7 mouse cellular contexts compared by ENCODE assay signal in genomic region chr5:110543951-110544690, GRCm38 (mm10). TPM values are rescaled to one million over a fixed set of nuclear protein-coding genes. Genes with fewer than 3 reads are reported as not detected.
DNase-seq lines count a peak whose midpoint lies in the region; ATAC-seq lines count a peak whose summit lies in the region.

TSS of gene Galnt9 (plus strand) at chr5:110544355.

- peak within 1 kb of the TSS; percentile 50 for H3K4me2 ChIP-seq in intestine, embryonic 14.5 days (ENCODE audit: low read length)

- no peaks in the 10 kb centered on the region for H3K9me3 ChIP-seq in intestine, embryonic 14.5 days (ENCODE audit: control insufficient read depth, low read length)

- H3K4me1 ChIP-seq in intestine, embryonic 14.5 days (replicated peaks; ENCODE audit: control insufficient read depth, insufficient read depth, low read length), result no peaks in the 10 kb centered on the region

- peaks cover 67% of the 10 kb centered on the region for H3K27me3 ChIP-seq in intestine, embryonic 14.5 days (replicated peaks; ENCODE audit: control insufficient read depth, insufficient read depth, low read length)

- DNase-seq in adrenal gland, adult 8-10 months, result peak; percentile 18
- peak; percentile 89 to 93 for DNase-seq in cerebellum, postnatal 25 days
- peak; percentile 76 for DNase-seq in gastrocnemius, postnatal 10 days
- peak; percentile 88 for DNase-seq in intestine, embryonic 14.5 days (ENCODE audit: low spot score)
- DNase-seq in left cerebral cortex, postnatal 10 days (ENCODE audit: extremely low spot score in 1 of 2, low spot score in 2 of 2), result peak in 1 of 2 experiments; percentile 73
- peak; percentile 82 for DNase-seq in right cerebral cortex, postnatal 25 days

- peak; percentile 85 for ATAC-seq in intestine, embryonic 14.5 days (replicated peaks; ENCODE audit: low FRiP score, low TSS enrichment, low read depth)
- peak; percentile 85 for ATAC-seq in megakaryocyte-erythroid progenitor cell, adult 5-6 weeks (replicated peaks; ENCODE audit: low FRiP score, low TSS enrichment, poor library complexity, severe bottlenecking)

- H3K4me3 ChIP-seq in intestine, embryonic 14.5 days (ENCODE audit: low read depth, low read length), result peak within 1 kb of the TSS; percentile 30

- no peaks in the 10 kb centered on the region for H3K36me3 ChIP-seq in intestine, embryonic 14.5 days (ENCODE audit: control insufficient read depth, insufficient read depth, low read length)

- intact Hi-C loops in left cerebral cortex, postnatal 10 days (cut with DNase I), result no loop called here

- no peak within 1 kb of the TSS for H3K27ac ChIP-seq in intestine, embryonic 14.5 days (ENCODE audit: low read depth)

- WGBS in intestine, embryonic 14.5 days, result under 1% methylated on average over 81 of the region's 82 CpGs

- H3K9ac ChIP-seq in intestine, embryonic 14.5 days (ENCODE audit: low read length), result no peak within 1 kb of the TSS

RNA-seq across cellular contexts. Expression of gene Galnt9, which starts in this region (rescaled TPM):
- total RNA-seq in adrenal gland, adult 8-10 months (2022), result under 1 TPM; 0.14 to 0.17 (median 0.16) TPM
- total RNA-seq in gastrocnemius, postnatal 10 days (2021), result under 1 TPM in 1 of 2 experiments, not detected in 1; 0.11 TPM
- 0.50 and 0.80 TPM in 2 replicates for polyA plus RNA-seq in intestine, embryonic 14.5 days (2014; fragmentation: Nextera tagmentation; extraction: Ambion mirVana)
- 10 to 100 TPM; 64.1 to 67.4 TPM for total RNA-seq in left cerebral cortex, postnatal 10 days (2021)
- not detected in 2 replicates for total RNA-seq in megakaryocyte-erythroid progenitor cell, adult 5-6 weeks (2014; fragmentation: Nextera tagmentation)
- not detected in 2 replicates for total RNA-seq in megakaryocyte-erythroid progenitor cell, adult 5-6 weeks (2017)

Comparison
In these comparisons a context has a peak if more than half of its experiments do, and no peak if none do; other contexts are left out.
1. RNA of gene Galnt9 (total RNA-seq): 64.1 to 67.4 TPM in left cerebral cortex, postnatal 10 days; 0.14 to 0.17 TPM in adrenal gland, adult 8-10 months, 0.11 TPM in gastrocnemius, postnatal 10 days and not detected in megakaryocyte-erythroid progenitor cell, adult 5-6 weeks; every median in the first group is over 10 times any median in the second.
2. Peak in DNase-seq in adrenal gland, adult 8-10 months; RNA of the gene not detected or under 1 TPM.
3. Peak in DNase-seq in gastrocnemius, postnatal 10 days; RNA of the gene not detected or under 1 TPM.
4. Peak in DNase-seq, ATAC-seq, H3K4me3 ChIP-seq and H3K4me2 ChIP-seq in intestine, embryonic 14.5 days; RNA of the gene not detected or under 1 TPM.
5. Peak in ATAC-seq in megakaryocyte-erythroid progenitor cell, adult 5-6 weeks; RNA of the gene not detected or under 1 TPM.